Mouse (Mus musculus): ENCODE measurements around the gene Spen.

Gene Spen

DNA sequence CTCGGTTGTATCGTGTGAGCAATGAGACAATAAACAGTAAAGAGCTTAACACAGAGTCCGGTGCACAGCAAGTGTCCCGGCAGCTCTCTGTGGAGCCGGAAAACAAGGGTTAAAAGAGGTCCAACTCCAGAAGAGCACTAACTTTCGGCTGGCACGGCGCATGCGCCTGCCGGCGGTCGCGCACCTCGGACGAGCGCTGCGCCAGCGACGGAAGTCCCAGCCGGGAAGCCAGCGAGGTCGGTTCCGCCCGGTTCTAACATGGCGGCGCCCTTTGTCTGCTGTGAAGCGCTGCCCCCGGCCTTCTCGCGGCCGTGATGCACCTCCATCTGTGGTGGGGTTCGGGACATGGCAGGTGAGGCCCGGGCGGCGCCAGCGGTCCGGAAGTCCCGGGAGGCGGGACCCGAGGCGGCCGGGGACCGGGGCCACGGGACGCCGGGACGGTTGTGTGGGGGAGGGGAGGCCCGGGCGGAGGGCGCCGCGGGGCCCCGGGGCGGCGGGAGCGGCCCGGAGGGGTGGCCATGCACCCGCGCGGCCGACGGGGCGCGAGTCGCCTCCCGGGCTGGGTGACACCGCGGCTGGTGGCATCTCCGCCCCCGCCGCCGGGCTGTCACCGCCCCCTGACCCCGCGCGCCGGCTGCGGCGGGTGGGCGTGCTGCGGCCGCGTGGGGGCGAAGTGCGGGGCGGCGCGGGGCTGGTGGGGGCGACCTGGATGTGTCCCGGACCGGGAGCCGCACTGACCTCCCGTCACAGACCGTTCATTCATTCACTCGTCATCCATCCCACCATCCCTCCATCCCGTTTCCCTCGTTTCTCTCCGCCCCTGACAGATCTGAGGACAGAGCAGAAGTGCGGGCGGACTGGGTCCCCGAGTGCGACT, 93.7 kb downstream of the Spen start, which contains the start of gene Zbtb17:
Gene Zbtb17 (plus strand): TSS at position 204 of the 877 bp plus-strand sequence.
- in situ Hi-C loops (cut with MboI; ENCODE audit: low pct_unique_long_range_greater_than_20kb in 1 of 2, low sequenced_read_pairs in 2 of 2, unreplicated experiment in 1 of 2): no loop called here

DNA sequence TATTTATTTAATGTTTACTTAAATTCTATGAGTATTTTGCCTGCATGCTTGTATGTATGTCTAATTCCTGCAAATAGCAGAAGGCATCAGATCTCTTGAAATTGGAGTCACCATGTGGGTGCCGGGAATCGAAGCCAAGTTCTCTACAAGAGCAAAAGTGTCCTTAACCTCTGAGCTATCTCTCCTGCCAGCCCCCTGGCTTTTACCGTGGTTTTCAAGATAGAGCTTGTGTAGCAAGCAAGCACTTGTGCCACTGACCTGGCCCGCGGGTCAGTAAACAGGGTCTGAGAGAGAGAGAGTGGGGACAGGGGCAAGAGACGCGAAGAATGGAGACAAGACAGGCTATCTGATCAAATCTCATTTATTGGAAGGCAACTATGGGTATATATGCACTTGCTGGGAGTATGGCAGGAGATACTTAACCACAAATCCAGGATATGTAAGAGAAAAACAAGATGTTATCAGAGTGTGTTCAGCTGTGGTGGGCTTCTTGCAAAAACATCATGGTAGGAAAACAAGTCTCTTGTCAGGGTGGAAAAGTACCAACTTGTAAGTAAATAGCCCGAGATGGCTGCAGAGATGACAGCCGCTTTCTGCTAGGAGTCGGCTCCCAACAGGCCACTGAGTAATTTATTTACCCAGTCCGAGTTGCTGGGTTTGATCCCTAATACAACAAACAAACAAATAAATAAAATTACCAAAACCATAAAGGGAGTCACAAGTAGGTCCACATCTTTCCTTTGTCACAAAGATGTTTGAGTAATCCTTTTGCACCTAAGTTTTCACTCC, 94.6 kb downstream of the Spen start:
- in situ Hi-C loops (cut with MboI; ENCODE audit: low pct_unique_long_range_greater_than_20kb in 1 of 2, low sequenced_read_pairs in 2 of 2, unreplicated experiment in 1 of 2): no loop called here

GRCm38 (mm10) chr4:141440877-141441276, 97.5 kb downstream of the Spen start:
- in situ Hi-C loops (cut with MboI; ENCODE audit: low pct_unique_long_range_greater_than_20kb in 1 of 2, low sequenced_read_pairs in 2 of 2, unreplicated experiment in 1 of 2): no loop called here

DNA sequence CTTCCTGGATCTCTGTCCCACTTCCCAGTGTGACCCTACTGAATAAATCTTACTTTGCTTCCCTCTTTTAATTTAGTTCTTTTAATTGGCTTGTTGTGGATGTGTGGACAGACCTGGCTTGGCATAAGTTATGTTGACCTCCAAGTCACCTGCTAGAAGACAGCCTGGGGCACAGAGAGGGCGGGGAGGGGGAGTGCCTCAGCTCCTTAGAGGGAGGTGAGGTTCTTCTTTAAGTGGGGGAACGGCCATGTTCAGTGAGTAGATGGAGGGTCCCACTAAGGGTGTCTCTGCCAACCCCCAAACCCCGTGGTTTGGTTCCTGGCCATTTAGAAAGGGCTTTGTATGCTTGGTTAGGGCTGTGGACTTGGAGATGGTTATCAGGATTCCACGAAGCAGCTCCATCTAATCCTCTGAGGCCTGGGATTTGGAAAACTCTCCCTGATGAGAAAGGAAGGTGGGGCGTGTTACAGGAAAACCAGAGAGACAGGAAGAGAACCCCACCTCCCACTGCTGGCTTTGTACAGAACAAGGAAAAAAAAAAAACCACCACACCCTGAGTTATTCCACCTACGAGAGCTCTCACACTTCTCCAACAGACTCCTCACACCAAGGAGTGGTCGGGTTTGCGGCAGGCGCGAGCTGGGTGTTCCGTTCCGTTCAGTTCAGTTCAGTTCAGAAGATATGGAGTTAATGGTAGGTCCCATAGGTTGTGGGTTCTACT, 99.2 kb downstream of the Spen start:
- in situ Hi-C loops (cut with MboI; ENCODE audit: low pct_unique_long_range_greater_than_20kb in 1 of 2, low sequenced_read_pairs in 2 of 2, unreplicated experiment in 1 of 2): no loop called here

DNA sequence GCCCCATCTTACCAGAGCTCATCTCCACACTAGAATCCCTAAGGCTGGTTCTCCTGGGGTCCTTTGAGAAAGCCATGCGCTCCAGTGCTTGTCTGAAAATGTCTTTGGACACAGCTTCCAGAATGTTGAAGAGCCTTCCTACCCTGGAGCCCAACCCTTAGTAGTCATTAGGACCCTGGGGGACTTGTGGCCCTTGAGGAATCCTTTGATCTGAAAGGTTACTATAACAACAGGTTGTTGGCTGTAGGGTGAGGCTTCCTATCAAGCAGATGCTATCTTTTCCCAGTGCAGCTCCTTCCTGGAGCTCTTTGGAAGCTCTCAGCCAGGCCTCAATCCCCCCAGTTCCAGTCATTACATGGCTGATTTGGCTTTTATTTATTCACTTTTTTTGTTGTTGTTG, 102.4 kb downstream of the Spen start, which contains the start of gene Srarp:
Gene Srarp (minus strand): TSS at position 132 of the 400 bp plus-strand sequence.
- in situ Hi-C loops (cut with MboI; ENCODE audit: low pct_unique_long_range_greater_than_20kb in 1 of 2, low sequenced_read_pairs in 2 of 2, unreplicated experiment in 1 of 2): no loop called here

GRCm38 (mm10) chr4:141433191-141433590, 105.2 kb downstream of the Spen start:
- in situ Hi-C loops (cut with MboI; ENCODE audit: low pct_unique_long_range_greater_than_20kb in 1 of 2, low sequenced_read_pairs in 2 of 2, unreplicated experiment in 1 of 2): no loop called here

DNA sequence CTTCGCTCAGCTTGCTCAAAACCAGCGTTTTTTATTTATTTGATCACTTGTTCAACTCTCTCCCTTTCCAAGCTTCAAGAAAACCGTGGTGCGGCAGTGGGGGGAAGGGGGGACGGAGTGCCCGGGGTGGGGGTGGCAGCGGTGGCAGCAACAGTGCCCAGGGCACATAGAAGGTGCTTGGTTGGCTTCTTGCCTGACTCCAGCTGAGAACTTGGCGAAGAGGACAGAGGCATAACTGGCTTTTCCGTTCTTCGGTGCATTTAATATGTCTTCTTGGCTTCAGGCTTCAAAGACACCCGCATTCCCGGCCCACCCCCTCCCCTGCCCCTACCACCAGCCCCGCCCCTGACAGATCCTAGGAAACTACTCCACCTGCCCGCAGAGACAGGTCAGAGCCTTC, 105.7 kb downstream of the Spen start:
- in situ Hi-C loops (cut with MboI; ENCODE audit: low pct_unique_long_range_greater_than_20kb in 1 of 2, low sequenced_read_pairs in 2 of 2, unreplicated experiment in 1 of 2): no loop called here

DNA sequence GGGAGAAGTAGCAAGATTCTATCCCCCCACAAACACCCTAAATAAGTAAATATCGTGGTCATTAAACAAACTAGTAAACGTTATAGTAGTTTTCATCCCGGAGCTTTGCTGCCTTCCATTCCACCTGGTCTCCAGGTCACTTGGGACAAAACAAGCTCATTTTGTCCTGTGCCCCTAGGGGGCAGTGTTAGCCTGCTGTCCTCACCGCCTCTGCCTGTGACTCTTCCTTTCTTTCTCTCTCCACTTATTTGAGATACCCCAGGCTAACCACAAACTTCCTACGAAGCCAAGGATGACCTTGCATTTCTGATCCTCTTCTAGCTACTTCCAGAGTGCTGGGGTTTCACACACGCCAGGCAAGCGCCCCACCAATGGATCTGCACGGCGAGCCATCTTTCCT, 107.4 kb downstream of the Spen start:
- in situ Hi-C loops (cut with MboI; ENCODE audit: low pct_unique_long_range_greater_than_20kb in 1 of 2, low sequenced_read_pairs in 2 of 2, unreplicated experiment in 1 of 2): no loop called here

DNA sequence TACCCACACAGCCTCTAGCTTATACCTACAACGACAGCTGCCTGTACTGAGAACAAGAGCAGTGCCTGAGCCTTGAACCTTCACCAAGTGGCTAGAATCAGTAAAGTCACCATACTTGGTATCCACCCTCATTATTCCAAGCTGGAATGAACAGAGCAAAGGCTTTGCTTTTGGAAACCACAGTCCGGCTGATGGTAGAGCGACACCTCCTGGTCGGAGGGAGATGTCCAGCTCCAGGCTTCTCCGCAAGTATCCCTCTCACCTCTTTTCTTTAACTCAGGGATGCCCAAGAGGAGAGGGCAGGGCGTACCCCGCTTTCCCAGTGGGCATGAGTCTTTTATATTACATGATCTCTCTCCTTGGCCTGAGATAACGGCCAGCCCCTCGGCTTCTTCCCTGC, 108.5 kb downstream of the Spen start:
- in situ Hi-C loops (cut with MboI; ENCODE audit: low pct_unique_long_range_greater_than_20kb in 1 of 2, low sequenced_read_pairs in 2 of 2, unreplicated experiment in 1 of 2): no loop called here

DNA sequence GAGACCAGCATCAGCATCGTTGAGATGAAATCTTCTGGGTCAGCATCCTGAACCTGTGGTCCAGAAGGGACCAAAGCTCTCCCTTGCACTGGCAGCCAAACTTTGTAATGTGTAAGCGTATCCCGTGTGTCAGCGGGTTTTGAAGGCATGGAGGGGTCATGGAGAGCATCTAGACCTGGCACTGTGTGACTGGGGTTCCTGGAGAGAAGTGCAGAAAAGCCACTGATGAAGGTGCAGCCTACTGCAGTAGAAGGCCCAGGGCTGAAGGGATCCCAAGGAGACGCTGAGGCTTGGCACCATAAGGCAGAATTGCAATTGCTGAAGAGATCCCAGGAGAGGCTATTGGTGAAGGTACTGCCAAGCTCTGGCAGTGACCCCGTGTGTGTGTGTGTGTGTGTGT, 109.0 kb downstream of the Spen start:
- in situ Hi-C loops (cut with MboI; ENCODE audit: low pct_unique_long_range_greater_than_20kb in 1 of 2, low sequenced_read_pairs in 2 of 2, unreplicated experiment in 1 of 2): no loop called here

- in situ Hi-C loops (cut with MboI; ENCODE audit: low pct_unique_long_range_greater_than_20kb in 1 of 2, low sequenced_read_pairs in 2 of 2, unreplicated experiment in 1 of 2): no loop called here
Observed at GRCm38 (mm10) chr4:141427921-141428320, 110.5 kb downstream of the Spen start.

- in situ Hi-C loops (cut with MboI; ENCODE audit: low pct_unique_long_range_greater_than_20kb in 1 of 2, low sequenced_read_pairs in 2 of 2, unreplicated experiment in 1 of 2): no loop called here
Observed at GRCm38 (mm10) chr4:141426796-141427745, 111.3 kb downstream of the Spen start.

- in situ Hi-C loops (cut with MboI; ENCODE audit: low pct_unique_long_range_greater_than_20kb in 1 of 2, low sequenced_read_pairs in 2 of 2, unreplicated experiment in 1 of 2): no loop called here
Observed at GRCm38 (mm10) chr4:141425484-141426479, 112.6 kb downstream of the Spen start.

DNA sequence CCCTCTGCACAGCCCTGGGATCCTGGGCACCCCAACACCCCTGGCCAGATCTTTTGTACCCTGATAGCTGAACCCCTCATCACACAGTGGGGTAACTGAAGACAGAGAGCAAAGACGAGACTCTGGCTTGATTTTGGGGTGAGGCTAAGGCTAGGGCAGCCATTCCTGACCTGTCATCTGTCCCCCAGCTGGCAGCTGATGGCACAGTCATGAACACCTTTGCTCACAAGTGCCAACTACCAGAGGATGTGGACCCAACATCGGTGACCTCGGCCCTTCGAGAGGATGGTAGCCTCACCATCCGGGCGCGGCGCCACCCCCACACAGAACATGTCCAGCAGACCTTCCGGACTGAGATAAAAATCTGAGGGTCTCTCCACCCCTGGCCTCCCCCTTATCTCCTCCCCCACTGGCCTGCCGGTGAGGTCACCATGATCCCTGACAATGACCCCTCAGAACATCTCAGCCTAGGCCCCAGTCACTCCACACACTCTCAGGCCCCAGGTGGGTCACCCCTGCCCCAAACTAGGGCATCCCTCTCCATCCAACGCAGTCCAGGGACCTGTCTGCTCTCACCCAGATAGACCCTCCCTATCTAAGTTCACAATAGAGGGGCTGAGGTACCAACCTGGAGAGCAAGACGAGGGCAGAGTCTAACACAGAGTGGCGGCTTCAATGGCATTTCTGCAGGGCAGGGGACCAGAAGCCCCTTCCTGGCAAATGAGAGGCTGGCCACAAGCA, 114.5 kb downstream of the Spen start:
- in situ Hi-C loops (cut with MboI; ENCODE audit: low pct_unique_long_range_greater_than_20kb in 1 of 2, low sequenced_read_pairs in 2 of 2, unreplicated experiment in 1 of 2): no loop called here

- in situ Hi-C loops (cut with MboI; ENCODE audit: low pct_unique_long_range_greater_than_20kb in 1 of 2, low sequenced_read_pairs in 2 of 2, unreplicated experiment in 1 of 2): no loop called here
Observed at GRCm38 (mm10) chr4:141423288-141423687, 115.1 kb downstream of the Spen start.

- in situ Hi-C loops (cut with MboI; ENCODE audit: low pct_unique_long_range_greater_than_20kb in 1 of 2, low sequenced_read_pairs in 2 of 2, unreplicated experiment in 1 of 2): no loop called here
Observed at GRCm38 (mm10) chr4:141422841-141423240, 115.6 kb downstream of the Spen start.
